Mouse (Mus musculus) CH12.LX (cell line): Measurements from ENCODE around the gene Dtl.

ENCODE experiments used
- BHLHE40 ChIP-seq: IDR thresholded peaks from 2 replicates; pipeline ENCODE4 v1.6.1; 2011; ENCODE audit warnings: mild to moderate bottlenecking, low read depth, low read length, improper control_type of control experiment
- CHD2 ChIP-seq: IDR thresholded peaks from 2 replicates; pipeline ENCODE4 v1.6.1; 2011; ENCODE audit warnings: low read length, improper control_type of control experiment
- CTCF ChIP-seq, 2 experiments: IDR thresholded peaks in 1 of 2; conservative IDR thresholded peaks in 1 of 2; 2 replicates each; pipeline ENCODE4 v1.5.1; 2011 to 2012; ENCODE audit warnings: low read depth in 2 of 2, low read length in 2 of 2, improper control_type of control experiment in 1 of 2, inconsistent platforms in 1 of 2, mild to moderate bottlenecking in 1 of 2, moderate library complexity in 1 of 2
- EP300 ChIP-seq: IDR thresholded peaks from 2 replicates; pipeline ENCODE4 v1.6.1; 2011; ENCODE audit warnings: low read length, improper control_type of control experiment
- GABPA ChIP-seq: IDR thresholded peaks from 2 replicates; pipeline ENCODE4 v1.6.1; 2012; ENCODE audit warnings: low read depth, low read length, improper control_type of control experiment, inconsistent platforms; ENCODE audit not compliant: insufficient replicate concordance
- JUND ChIP-seq: conservative IDR thresholded peaks from 2 replicates; pipeline ENCODE4 v1.6.1; 2011; ENCODE audit warnings: low read depth, low read length, improper control_type of control experiment
- MAX ChIP-seq: IDR thresholded peaks from 2 replicates; pipeline ENCODE4 v1.6.1; 2011; ENCODE audit warnings: low read length, improper control_type of control experiment
- POLR2A ChIP-seq: IDR thresholded peaks from 2 replicates; pipeline ENCODE4 v1.6.1; 2011; ENCODE audit warnings: low read depth, mild to moderate bottlenecking, improper control_type of control experiment, low read length
- POLR2AphosphoS2 ChIP-seq: IDR thresholded peaks from 2 replicates; pipeline ENCODE4 v1.6.1; 2011; ENCODE audit warnings: low read depth, low read length, improper control_type of control experiment
- SIN3A ChIP-seq: IDR thresholded peaks from 2 replicates; pipeline ENCODE4 v1.6.1; 2012; ENCODE audit warnings: low read length, improper control_type of control experiment, inconsistent platforms
- ZC3H11A ChIP-seq: IDR thresholded peaks from 2 replicates; pipeline ENCODE4 v1.6.1; 2012; ENCODE audit warnings: low read depth, mild to moderate bottlenecking, inconsistent platforms, low read length, improper control_type of control experiment
- ZMIZ1 ChIP-seq: IDR thresholded peaks from 2 replicates; pipeline ENCODE4 v1.6.1; 2012; ENCODE audit warnings: low read depth, mild to moderate bottlenecking, inconsistent platforms, low read length, improper control_type of control experiment
- ZNF384 ChIP-seq: IDR thresholded peaks from 2 replicates; pipeline ENCODE4 v1.6.1; 2012; ENCODE audit warnings: low read depth, low read length, improper control_type of control experiment, inconsistent platforms

- no peak for TF ChIP-seq CTCF (conservative IDR thresholded peaks at IDR 0.05 in 1 of 2, IDR thresholded peaks at IDR 0.05 in 1 of 2; ENCODE audit: low read depth in 2 of 2, low read length in 2 of 2)
- TF ChIP-seq ZNF384 = no peak
- no peak for TF ChIP-seq MAX
- no peak for TF ChIP-seq ZMIZ1
- no peak for TF ChIP-seq BHLHE40
- no peak for TF ChIP-seq POLR2A
- TF ChIP-seq GABPA = no peak
- TF ChIP-seq POLR2AphosphoS2 = no peak
- no peak for TF ChIP-seq ZC3H11A
- no peak for TF ChIP-seq SIN3A
- no peak for TF ChIP-seq EP300
- TF ChIP-seq CHD2 = no peak
- no peak for TF ChIP-seq JUND
Observed at GRCm38 (mm10) chr1:191490446-191490845, 84.9 kb downstream of the Dtl start.
